Mouse (Mus musculus) c-Kit-positive CD71-positive TER-119-negative erythroid progenitor cells, embryonic 14.5 days (primary cell): ENCODE measurements around the gene Vash2.

Experiments
- DNase-seq: peaks from one replicate; pipeline ENCODE4 v3.0.0-alpha.2; 2013; ENCODE audit warnings: low read depth

The Vash2 gene

GRCm38 (mm10) chr1:190974833-190975232, 4.3 kb downstream of the Vash2 start:
- no peak for DNase-seq

- no peak for DNase-seq
These were observed 4.9 kb downstream of the Vash2 start for GRCm38 (mm10) chr1:190974191-190974590.

- DNase-seq = no peak
These were observed 6.4 kb downstream of the Vash2 start for GRCm38 (mm10) chr1:190972612-190973192.

GRCm38 (mm10) chr1:190971708-190972610, 7.1 kb downstream of the Vash2 start:
- DNase-seq = peak; percentile 24

GRCm38 (mm10) chr1:190968010-190968409, 11.1 kb downstream of the Vash2 start:
- no peak for DNase-seq

- no peak for DNase-seq
These were observed 13.9 kb downstream of the Vash2 start for GRCm38 (mm10) chr1:190964992-190965780.

- no peak for DNase-seq
These were observed 16.3 kb downstream of the Vash2 start for GRCm38 (mm10) chr1:190962760-190963159.

- DNase-seq = peak; percentile 16
These were observed 20.3 kb downstream of the Vash2 start for GRCm38 (mm10) chr1:190958821-190959220.

- no peak for DNase-seq
These were observed 26.1 kb downstream of the Vash2 start for GRCm38 (mm10) chr1:190953009-190953408.

- DNase-seq = no peak
These were observed 28.1 kb downstream of the Vash2 start for GRCm38 (mm10) chr1:190951014-190951413.

- DNase-seq = no peak
These were observed 30.2 kb downstream of the Vash2 start for GRCm38 (mm10) chr1:190948846-190949245.

- no peak for DNase-seq
These were observed 30.7 kb downstream of the Vash2 start for GRCm38 (mm10) chr1:190948439-190948838.

GRCm38 (mm10) chr1:190947986-190948385, 31.1 kb downstream of the Vash2 start:
- DNase-seq = no peak

GRCm38 (mm10) chr1:190944109-190944760, 34.9 kb downstream of the Vash2 start:
- DNase-seq = peak; percentile 47

- no peak for DNase-seq
These were observed 39.3 kb downstream of the Vash2 start for GRCm38 (mm10) chr1:190939803-190940202.

- no peak for DNase-seq
These were observed 48.9 kb downstream of the Vash2 start for GRCm38 (mm10) chr1:190930181-190930580.

- peak; percentile 43 for DNase-seq
These were observed 49.9 kb downstream of the Vash2 start for GRCm38 (mm10) chr1:190929010-190929695.

GRCm38 (mm10) chr1:190928370-190929009, 50.6 kb downstream of the Vash2 start:
- peak; percentile 97 for DNase-seq

GRCm38 (mm10) chr1:190927751-190928369, 51.2 kb downstream of the Vash2 start:
- peak; percentile 28 for DNase-seq

- DNase-seq = no peak
These were observed 51.8 kb downstream of the Vash2 start for GRCm38 (mm10) chr1:190927311-190927710.
